Mouse (Mus musculus) heart, postnatal 0 days (tissue): ENCODE data around the gene Slf2.

Experiments
- CTCF ChIP-seq: IDR thresholded peaks from 2 replicates; pipeline ENCODE4 v1.5.1; 2016; ENCODE audit warnings: antibody characterized with exemption, control low read depth, low read depth
- EP300 ChIP-seq: IDR thresholded peaks from 2 replicates; pipeline ENCODE4 v1.6.1; 2016; ENCODE audit warnings: antibody characterized with exemption, low read depth

DNA sequence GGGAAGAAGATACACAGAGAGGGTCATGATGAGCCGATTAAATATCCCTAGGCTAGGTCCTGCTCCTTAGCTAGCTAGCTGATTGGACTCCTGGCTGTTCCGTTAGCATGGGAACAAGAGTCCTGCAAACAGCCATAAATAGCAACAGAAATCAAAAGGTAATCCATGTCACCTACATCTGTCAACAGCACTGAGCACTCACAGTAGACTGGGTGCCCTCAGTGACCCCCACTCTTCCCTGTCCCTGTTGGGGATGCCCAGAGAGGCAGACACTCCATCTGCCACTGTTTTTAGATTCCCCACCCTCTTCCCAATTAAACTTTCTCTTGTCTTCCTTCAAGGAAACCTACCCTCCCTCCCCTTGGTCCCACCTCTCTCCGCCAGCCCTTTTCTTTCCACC lies 44.5 kb upstream of the Slf2 start:
- TF ChIP-seq CTCF (no peak), EP300 (no peak)
